Mouse (Mus musculus) kidney, postnatal 4 days (tissue): ENCODE measurements around the gene Tmem116.

Source experiments
- DNase-seq, 2 experiments: peaks; one replicate each; pipeline ENCODE4 v3.0.0; 2021; ENCODE audit warnings: mixed read lengths in 2 of 2

The Tmem116 gene

GRCm38 (mm10) chr5:121451644-121452025, at the start of gene Tmem116:
TSS of gene Tmem116 (plus strand) at chr5:121451893.
- peak; percentile 48 to 65 for DNase-seq

GRCm38 (mm10) chr5:121407856-121408255, 43.8 kb upstream of the Tmem116 start:
- no peak for DNase-seq

- DNase-seq, result no peak
These were observed 40.7 kb upstream of the Tmem116 start for GRCm38 (mm10) chr5:121410975-121411374.

- no peak for DNase-seq
These were observed 31.0 kb upstream of the Tmem116 start for GRCm38 (mm10) chr5:121420721-121421120.

DNA sequence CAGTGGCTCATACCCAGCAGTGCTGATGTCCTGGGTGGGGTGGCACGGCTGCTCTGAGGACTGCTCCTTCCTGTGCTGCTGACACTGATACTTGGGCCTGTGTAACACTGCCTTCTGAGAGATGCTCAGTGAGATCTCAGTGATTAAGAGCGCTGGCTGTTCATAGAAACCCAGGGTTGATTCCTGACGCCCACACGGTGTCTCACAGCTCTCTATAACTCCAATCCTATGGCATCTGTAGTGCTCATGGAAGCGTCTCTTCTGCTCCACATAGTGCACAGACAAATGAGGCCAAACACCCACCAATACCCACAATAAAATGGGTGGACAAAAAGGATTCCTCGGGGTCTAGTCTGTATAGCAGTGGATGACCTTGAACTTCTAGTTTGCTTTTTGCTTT, 28.9 kb upstream of the Tmem116 start:
- DNase-seq, result no peak

- DNase-seq, result peak; percentile 37 to 63
These were observed 28.4 kb upstream of the Tmem116 start for GRCm38 (mm10) chr5:121423297-121423696.

DNA sequence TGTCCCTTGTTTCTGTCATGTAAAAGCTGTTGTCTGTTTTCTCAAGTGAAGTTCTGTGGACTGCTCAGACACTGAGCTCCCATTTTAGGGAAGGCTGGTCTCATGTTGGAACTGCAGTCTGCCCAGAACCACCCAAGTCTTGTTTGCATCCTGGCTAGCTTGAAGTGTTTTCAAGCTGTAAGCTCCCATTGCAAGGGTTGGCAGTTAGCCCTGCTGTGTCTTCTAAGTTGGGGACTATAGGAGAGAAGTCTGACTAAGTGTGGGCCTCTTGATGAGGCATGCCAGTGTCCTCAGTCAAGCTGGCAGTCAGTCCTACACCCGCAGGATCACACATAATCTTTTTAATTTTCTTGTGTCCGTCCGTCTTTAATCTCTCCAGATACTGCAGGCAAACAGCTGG, 22.7 kb upstream of the Tmem116 start:
- DNase-seq, result no peak

- DNase-seq, result no peak
These were observed 13.6 kb upstream of the Tmem116 start for GRCm38 (mm10) chr5:121438131-121438530.

- DNase-seq, result no peak
These were observed 12.9 kb upstream of the Tmem116 start for GRCm38 (mm10) chr5:121438756-121439155.

GRCm38 (mm10) chr5:121443548-121443947, 8.1 kb upstream of the Tmem116 start:
- peak; percentile 75 to 80 for DNase-seq

DNA sequence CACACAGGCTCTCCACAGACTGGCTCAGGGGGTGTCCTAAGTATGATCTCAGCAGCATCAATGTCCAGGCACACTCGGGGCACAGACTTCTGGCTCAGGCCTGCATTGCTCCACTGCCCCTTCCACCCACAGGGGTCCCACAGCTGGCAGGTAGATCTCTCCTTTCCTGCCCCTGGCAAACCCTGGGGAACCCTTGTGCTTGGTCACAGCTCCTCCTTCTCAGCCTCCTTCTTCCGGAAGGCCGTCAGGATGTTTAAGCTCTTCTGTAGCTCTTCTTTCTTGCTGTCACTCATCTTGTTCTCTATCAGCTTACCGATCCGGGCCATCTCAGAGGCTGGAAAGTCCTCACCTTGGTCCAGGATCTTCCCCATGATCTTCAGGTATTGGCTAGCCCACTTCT, 6.8 kb upstream of the Tmem116 start:
- no peak for DNase-seq

GRCm38 (mm10) chr5:121448450-121448849, 3.2 kb upstream of the Tmem116 start:
- peak; percentile 34 to 37 for DNase-seq

- DNase-seq, result peak; percentile 79 to 82
These were observed 1.7 kb upstream of the Tmem116 start for GRCm38 (mm10) chr5:121449976-121450375.

DNA sequence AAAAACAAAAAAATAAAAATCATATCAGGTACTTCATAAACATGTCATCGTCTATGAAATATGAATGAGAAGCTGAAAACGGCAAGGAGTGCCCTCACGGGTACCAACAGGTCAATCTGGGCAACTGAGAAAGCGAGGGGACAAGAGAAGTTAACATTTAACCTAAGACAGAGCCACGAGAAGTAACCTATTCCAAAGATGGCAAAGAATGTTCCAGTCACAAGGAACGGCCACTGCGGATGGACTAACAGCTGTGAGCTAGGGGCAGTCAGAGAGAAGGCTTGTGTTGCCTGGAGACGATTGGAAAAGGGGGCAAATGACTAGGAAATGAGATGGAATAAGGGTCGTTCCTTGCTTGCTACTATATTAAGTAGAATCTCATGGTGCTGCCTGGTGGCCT, 1.2 kb upstream of the Tmem116 start:
- peak in 1 of 2 experiments; percentile 17 for DNase-seq

DNA sequence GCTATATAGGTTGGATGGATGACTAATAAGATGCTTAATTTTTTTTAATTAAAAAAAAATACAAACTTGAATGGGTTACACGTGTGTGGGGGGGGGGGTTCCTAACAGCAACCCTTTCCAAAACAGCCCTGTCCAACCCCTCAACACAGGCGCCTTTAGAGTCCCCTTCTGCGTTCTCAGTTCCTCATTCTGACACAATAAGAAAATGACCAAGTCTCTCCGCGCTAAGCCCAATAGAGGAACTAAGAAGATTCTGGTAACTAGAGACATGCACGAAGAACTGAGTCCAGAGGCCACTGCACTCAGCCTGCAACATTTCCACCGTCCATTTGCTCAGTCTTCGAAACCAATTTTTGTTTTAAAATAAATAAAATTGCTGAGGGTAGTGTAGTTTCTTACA, 490 bp upstream of the Tmem116 start:
- no peak for DNase-seq

- DNase-seq, result peak; percentile 99
These were observed 555 bp downstream of the Tmem116 start, which contains the start of gene Erp29 for GRCm38 (mm10) chr5:121452026-121452869. TSS of gene Erp29 (minus strand) at chr5:121452506.

DNA sequence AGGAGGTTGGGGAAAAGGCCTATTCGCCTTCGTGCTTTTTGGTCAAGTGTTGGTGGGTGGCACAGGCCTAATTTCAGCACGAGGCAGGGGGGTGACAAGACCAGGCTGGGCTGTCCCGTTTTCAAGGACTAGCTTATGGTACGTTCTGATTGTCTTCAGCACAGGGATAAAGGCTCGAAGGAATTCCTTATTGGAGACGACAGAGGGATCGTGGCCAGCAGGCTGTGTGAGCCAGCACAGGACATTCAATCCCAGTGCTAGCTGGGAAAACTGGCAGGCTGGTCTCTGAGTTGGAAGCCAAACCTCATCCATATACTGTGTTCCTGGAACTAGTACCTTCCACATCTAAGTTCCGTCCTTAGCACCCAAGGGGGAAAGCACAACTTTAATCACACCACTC, 1.2 kb downstream of the Tmem116 start:
- no peak for DNase-seq

DNA sequence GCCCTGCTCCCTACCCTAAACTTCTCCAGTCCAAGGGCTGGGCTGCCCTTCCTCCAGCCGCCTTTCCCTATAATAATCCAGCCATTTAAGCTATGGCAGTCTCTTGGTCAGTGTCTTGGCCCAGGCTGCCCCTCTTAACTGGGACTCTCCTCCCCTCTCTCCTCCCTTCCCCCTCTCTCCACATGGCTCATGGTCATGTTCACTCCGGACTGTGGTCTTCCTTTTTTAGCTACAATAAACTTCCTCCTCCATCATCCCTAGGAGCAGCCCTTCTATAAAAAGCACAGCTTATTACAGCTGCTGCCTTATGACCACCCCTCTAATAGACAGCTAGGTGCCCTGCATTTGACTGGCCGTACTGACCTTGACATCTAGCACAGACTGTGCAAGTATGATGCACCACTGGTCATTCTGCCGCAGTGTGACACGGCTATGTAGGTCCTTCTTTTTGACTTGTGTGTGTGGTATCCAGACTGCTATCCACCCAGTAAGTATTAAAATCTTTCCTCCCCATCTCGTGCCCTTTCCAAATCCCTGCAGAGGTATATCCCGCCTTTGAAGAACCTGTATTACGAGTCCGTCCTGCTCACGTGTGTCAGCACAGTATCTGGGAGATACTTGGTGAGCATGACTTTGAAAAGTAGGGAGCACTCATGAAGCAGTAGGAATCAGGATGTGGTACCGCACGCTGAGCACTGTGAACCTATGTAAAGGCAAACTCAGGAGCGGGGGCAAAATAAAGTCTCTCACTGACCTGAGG, 2.2 kb downstream of the Tmem116 start:
- no peak for DNase-seq

DNA sequence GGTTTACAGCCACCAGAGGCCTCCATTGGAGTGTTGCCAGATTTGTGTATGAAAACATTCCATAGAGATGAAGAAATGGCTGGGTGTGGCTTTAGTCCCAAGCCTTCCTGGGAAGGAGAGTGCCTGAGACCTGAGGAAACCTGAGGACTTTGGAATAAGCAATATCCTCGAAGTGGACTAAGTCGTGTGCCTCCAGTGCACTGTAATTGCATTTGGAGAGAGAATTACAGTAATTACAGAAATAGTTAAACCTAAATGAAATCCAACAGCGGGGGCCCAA, 2.8 kb downstream of the Tmem116 start:
- DNase-seq, result peak in 1 of 2 experiments; percentile 23

GRCm38 (mm10) chr5:121455510-121456265, 4.0 kb downstream of the Tmem116 start:
- DNase-seq, result no peak

DNA sequence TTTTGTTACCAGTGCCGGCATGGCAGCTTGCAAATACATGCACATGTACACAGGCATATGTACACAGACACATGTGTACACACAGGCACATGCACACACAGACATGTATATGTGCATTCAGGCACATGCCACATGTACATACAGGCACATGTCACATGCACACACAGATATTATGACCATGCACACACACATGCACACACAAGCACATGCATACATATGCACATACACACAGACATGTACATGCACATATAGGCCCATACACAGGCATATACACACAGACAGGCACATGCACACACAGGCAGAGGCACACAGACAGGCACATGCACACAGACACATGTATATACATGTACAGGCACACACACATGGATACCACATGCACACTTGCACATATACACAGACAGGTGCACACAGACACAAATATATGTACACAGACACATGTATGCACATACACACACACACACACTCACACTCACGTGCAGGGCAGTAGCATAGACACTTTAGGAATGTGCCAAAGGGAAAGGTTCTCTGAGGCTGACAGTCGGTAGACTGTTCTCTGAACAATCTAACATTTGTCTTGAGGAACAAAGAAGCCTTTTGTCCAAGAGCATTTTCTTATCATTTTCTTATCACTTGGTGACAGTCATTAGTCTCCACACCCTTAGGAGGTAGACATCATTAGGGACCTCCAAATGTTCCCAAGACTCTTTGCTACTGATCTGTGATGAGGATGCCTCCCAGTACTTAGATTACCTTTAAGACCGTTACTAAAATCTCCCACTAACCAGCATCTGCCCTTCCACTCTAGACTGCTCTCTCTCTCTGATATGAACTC, 9.9 kb downstream of the Tmem116 start:
- DNase-seq, result no peak

DNA sequence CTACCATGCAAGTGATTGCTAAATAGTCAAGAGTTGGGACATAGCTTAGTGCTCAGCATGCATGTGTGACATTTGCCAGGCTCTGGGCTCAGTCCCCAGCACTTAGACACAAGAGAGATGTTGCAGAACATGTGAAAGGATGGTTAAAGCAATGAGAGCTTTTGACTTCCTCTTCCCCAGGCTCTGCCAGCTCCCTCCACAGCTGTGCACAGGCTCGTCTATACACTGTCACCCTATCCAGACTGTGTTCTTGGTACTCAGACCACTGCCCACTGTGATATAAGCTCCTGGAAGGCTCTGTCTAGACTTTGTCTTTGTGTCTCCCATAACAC, 10.4 kb downstream of the Tmem116 start:
- DNase-seq, result no peak

DNA sequence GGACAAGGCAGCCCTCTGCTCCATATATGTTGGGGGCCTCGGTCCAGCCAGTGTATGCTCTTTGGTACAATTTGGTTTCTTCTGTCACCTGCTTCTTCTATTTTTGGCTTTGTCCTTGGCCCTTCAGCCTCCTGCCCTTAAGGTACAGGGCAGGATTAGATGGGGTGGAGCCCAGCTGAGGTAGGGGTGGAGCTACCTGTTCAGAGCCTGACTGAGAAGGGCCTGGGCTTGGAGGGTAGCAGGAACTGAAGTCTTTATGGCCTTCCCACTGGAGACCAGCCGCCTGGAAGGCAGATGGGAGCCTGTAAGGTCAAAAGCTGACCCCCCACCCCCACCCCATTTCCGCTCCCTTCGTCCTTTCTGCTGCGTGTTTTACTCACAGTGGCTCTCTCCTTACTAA, 11.3 kb downstream of the Tmem116 start:
- DNase-seq, result peak; percentile 37 to 60
